Mouse (Mus musculus): ENCODE results near the gene Kat8.

DNA sequence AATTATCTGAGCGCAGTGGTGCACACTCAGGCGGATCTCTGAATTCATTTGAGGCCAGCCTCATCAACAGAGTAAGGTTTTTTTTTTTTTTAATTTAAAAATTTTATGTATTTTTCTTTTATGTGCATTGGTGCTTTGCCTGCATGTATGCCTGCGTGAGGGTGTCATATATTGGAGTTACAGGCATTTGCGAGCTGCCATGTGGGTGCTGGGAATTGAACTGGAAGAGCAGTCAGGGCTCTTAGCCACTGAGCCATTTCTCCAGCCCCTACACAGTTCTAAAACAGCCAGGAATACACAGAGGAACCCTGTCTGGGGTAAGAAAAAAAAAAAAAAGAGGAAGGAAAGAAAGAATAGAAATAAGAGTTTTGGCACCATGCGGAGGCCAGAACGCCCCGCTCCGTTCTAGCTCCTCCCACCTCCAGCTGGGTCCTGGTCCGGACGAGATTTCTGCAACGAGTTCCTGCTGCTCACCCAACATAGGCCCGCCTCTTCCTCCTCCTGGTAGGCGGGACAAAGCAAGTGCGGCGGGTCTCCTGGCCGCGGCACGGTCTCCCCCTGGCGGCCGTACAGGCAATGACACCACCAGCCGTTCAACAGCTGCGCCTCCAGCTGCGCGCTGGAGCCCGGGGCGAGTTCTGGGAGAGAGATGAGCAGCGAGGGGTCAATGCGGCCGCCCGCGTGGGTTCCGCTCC, 22.9 kb downstream of the Kat8 start:
- TF ChIP-seq CTCF (IDR thresholded peaks at IDR 0.05; ENCODE audit: extremely low read depth, insufficient read length, insufficient replicate concordance, low read depth, low read length), result peak; percentile 91
- 0 out of 2 replicates have a peak, but pooled peaks have one; percentile 23 for TF ChIP-seq POLR2A (IDR thresholded peaks at IDR 0.05; ENCODE audit: low read depth, low read length)
